Mouse (Mus musculus) megakaryocyte, embryonic 14.5 days (primary cell): ENCODE results near the gene Lrrc75a. TPM values are rescaled to one million over a fixed set of nuclear protein-coding genes. Genes with fewer than 3 reads are reported as not detected.

Experiments
- H3K27me3 ChIP-seq: replicated peaks from 2 replicates; pipeline ENCODE3; 2012; ENCODE audit warnings: inconsistent platforms
- H3K36me3 ChIP-seq: replicated peaks from 2 replicates; pipeline ENCODE3; 2012; ENCODE audit warnings: low read length, inconsistent platforms, mixed read lengths
- H3K4me1 ChIP-seq: 2 replicates; pipeline ENCODE4 v1.6.1; 2012; ENCODE audit warnings: inconsistent platforms
- H3K4me3 ChIP-seq: replicated peaks from 2 replicates; pipeline ENCODE3; 2012; ENCODE audit warnings: moderate library complexity, mild to moderate bottlenecking, inconsistent platforms
- H3K9me3 ChIP-seq: 2 replicates; pipeline ENCODE4 v1.6.1; 2012; ENCODE audit warnings: inconsistent platforms
- FLI1 ChIP-seq: IDR thresholded peaks from 2 replicates; pipeline ENCODE4 v1.6.1; 2012; ENCODE audit warnings: low read length, inconsistent platforms, mixed read lengths
- GATA1 ChIP-seq: IDR thresholded peaks from 3 replicates; pipeline ENCODE4 v1.6.1; 2012; ENCODE audit warnings: mixed read lengths, low read length, inconsistent platforms, borderline replicate concordance
- polyA plus RNA-seq: library from polyadenylated mRNA; stranded (reverse); fragments of >175 nt; gene quantifications from 2 replicates; pipeline ENCODE4 v1.2.3, GENCODE M21; 2012; ENCODE audit warnings: low replicate concordance; ENCODE audit not compliant: insufficient read depth

Gene Lrrc75a
- polyA plus RNA-seq, 1 experiment, result 8.6 TPM

GRCm38 (mm10) chr11:62575659-62576438, 72.5 kb downstream of the Lrrc75a start:
- H3K4me1 ChIP-seq, result peaks cover 66% of the 10 kb centered on the region
- H3K9me3 ChIP-seq, result no peaks in the 10 kb centered on the region; the same call in 1 of the 2 replicates
- H3K4me3 ChIP-seq, result peak overlapping the region; percentile 90
- H3K36me3 ChIP-seq, result peaks cover 32% of the 10 kb centered on the region
- peaks cover 8% of the 10 kb centered on the region for H3K27me3 ChIP-seq
- TF ChIP-seq GATA1 (no peak), FLI1 (no peak)

- Histone ChIP-seq H3K27me3 (peaks cover 8% of the 10 kb centered on the region), H3K4me3 (peak overlapping the region; percentile 90), H3K9me3 (no peaks in the 10 kb centered on the region; the same call in 1 of the 2 replicates), H3K4me1 (peaks cover 68% of the 10 kb centered on the region), H3K36me3 (peaks cover 26% of the 10 kb centered on the region)
- TF ChIP-seq FLI1 (no peak), GATA1 (no peak)
Measured at GRCm38 (mm10) chr11:62575297-62575658, 73.0 kb downstream of the Lrrc75a start.

GRCm38 (mm10) chr11:62574703-62575085, 73.6 kb downstream of the Lrrc75a start:
- Histone ChIP-seq H3K36me3 (peaks cover 22% of the 10 kb centered on the region), H3K9me3 (no peaks in the 10 kb centered on the region; the same call in 1 of the 2 replicates), H3K4me3 (peak overlapping the region; percentile 90), H3K4me1 (peaks cover 63% of the 10 kb centered on the region), H3K27me3 (peaks cover 8% of the 10 kb centered on the region)
- TF ChIP-seq GATA1, result no peak
- no peak for TF ChIP-seq FLI1

GRCm38 (mm10) chr11:62573959-62574702, 74.2 kb downstream of the Lrrc75a start, which contains the start of gene Trpv2:
Gene Trpv2, plus strand, starts transcription at chr11:62574486.
- TF ChIP-seq GATA1 (no peak), FLI1 (no peak)
- H3K27me3 ChIP-seq, result peaks cover 8% of the 10 kb centered on the region
- H3K4me1 ChIP-seq, result peaks cover 58% of the 10 kb centered on the region
- H3K9me3 ChIP-seq, result no peaks in the 10 kb centered on the region; the same call in 1 of the 2 replicates
- peaks cover 17% of the 10 kb centered on the region for H3K36me3 ChIP-seq
- H3K4me3 ChIP-seq, result peak within 1 kb of the TSS; percentile 90

- peaks cover 44% of the 10 kb centered on the region for H3K4me1 ChIP-seq
- TF ChIP-seq FLI1 (no peak), GATA1 (no peak)
- H3K4me3 ChIP-seq, result peak overlapping the region; percentile 71
- H3K27me3 ChIP-seq, result peaks cover 3% of the 10 kb centered on the region
- no peaks in the 10 kb centered on the region for H3K36me3 ChIP-seq
- H3K9me3 ChIP-seq, result no peaks in the 10 kb centered on the region; the same call in 1 of the 2 replicates
Measured at GRCm38 (mm10) chr11:62568300-62568699, 80.0 kb downstream of the Lrrc75a start.

GRCm38 (mm10) chr11:62566211-62566610, 82.1 kb downstream of the Lrrc75a start:
- H3K9me3 ChIP-seq, result no peaks in the 10 kb centered on the region
- peak overlapping the region; percentile 35 for H3K4me3 ChIP-seq
- H3K27me3 ChIP-seq, result peaks cover 3% of the 10 kb centered on the region
- peaks cover 41% of the 10 kb centered on the region for H3K4me1 ChIP-seq
- TF ChIP-seq FLI1 (no peak), GATA1 (no peak)
- H3K36me3 ChIP-seq, result no peaks in the 10 kb centered on the region

GRCm38 (mm10) chr11:62565747-62566146, 82.6 kb downstream of the Lrrc75a start:
- Histone ChIP-seq H3K36me3 (no peaks in the 10 kb centered on the region), H3K4me1 (peaks cover 39% of the 10 kb centered on the region), H3K4me3 (peak overlapping the region; percentile 35), H3K27me3 (peaks cover 3% of the 10 kb centered on the region), H3K9me3 (no peaks in the 10 kb centered on the region)
- TF ChIP-seq GATA1 (no peak), FLI1 (no peak)

GRCm38 (mm10) chr11:62563590-62563989, 84.7 kb downstream of the Lrrc75a start:
- H3K36me3 ChIP-seq, result peaks cover 3% of the 10 kb centered on the region
- TF ChIP-seq GATA1 (no peak), FLI1 (no peak)
- peaks cover 3% of the 10 kb centered on the region for H3K27me3 ChIP-seq
- H3K4me3 ChIP-seq, result no peak overlapping the region
- peaks cover 55% of the 10 kb centered on the region for H3K4me1 ChIP-seq
- peaks cover 4% of the 10 kb centered on the region for H3K9me3 ChIP-seq

GRCm38 (mm10) chr11:62560463-62561016, 87.8 kb downstream of the Lrrc75a start:
- Histone ChIP-seq H3K9me3 (peaks cover 4% of the 10 kb centered on the region), H3K4me1 (peaks cover 44% of the 10 kb centered on the region), H3K36me3 (peaks cover 3% of the 10 kb centered on the region), H3K4me3 (peak overlapping the region; percentile 77), H3K27me3 (no peaks in the 10 kb centered on the region)
- TF ChIP-seq GATA1 (no peak), FLI1 (no peak)

GRCm38 (mm10) chr11:62558961-62559646, 89.2 kb downstream of the Lrrc75a start:
- H3K9me3 ChIP-seq, result peaks cover 4% of the 10 kb centered on the region
- H3K4me3 ChIP-seq, result peak overlapping the region; percentile 0
- H3K27me3 ChIP-seq, result no peaks in the 10 kb centered on the region
- peaks cover 54% of the 10 kb centered on the region for H3K4me1 ChIP-seq
- TF ChIP-seq GATA1, result no peak
- TF ChIP-seq FLI1, result no peak
- peaks cover 17% of the 10 kb centered on the region for H3K36me3 ChIP-seq
